Mouse (Mus musculus) myocyte (in vitro differentiated cells): ENCODE measurements around the gene Sox15. TPM values are rescaled to one million over a fixed set of nuclear protein-coding genes. Genes with fewer than 3 reads are reported as not detected.
"Not testable (repeated sequence)": the region's sequence is repeated elsewhere in the genome, so short reads cannot be mapped to it uniquely, and the experiment has no call there.

Experiments
- H3K27me3 ChIP-seq: one replicate; pipeline ENCODE4 v1.6.1; 2011; ENCODE audit not compliant: control insufficient read depth, insufficient read depth, insufficient read length
- H3K36me3 ChIP-seq: one replicate; pipeline ENCODE4 v1.6.1; 2011; ENCODE audit not compliant: control insufficient read depth, insufficient read depth
- H3K4me2 ChIP-seq: one replicate; pipeline ENCODE4 v1.6.1; 2011; ENCODE audit warnings: low read depth, control low read depth
- H3K4me3 ChIP-seq: one replicate; pipeline ENCODE4 v1.5.1; 2011; ENCODE audit warnings: mild to moderate bottlenecking, control low read depth, moderate library complexity
- H3K79me2 ChIP-seq: one replicate; pipeline ENCODE4 v1.6.1; 2011; ENCODE audit not compliant: control insufficient read depth, insufficient read depth
- H3ac ChIP-seq: one replicate; pipeline ENCODE4 v1.6.1; 2011; ENCODE audit not compliant: control insufficient read depth, insufficient read length
- CEBPB ChIP-seq: IDR thresholded peaks from 2 replicates; pipeline ENCODE4 v1.6.1; 2011; ENCODE audit warnings: mild to moderate bottlenecking, moderate library complexity; ENCODE audit not compliant: poor library complexity, insufficient read depth, severe bottlenecking
- E2F4 ChIP-seq: IDR thresholded peaks from one replicate; pipeline ENCODE4 v1.6.1; 2011; ENCODE audit warnings: mild to moderate bottlenecking, control low read depth, moderate library complexity; ENCODE audit not compliant: insufficient read depth
- MAX ChIP-seq: IDR thresholded peaks from one replicate; pipeline ENCODE4 v1.6.1; 2011; ENCODE audit warnings: low read depth, mild to moderate bottlenecking, control low read depth
- MYOD1 ChIP-seq, 3 experiments: IDR thresholded peaks; one replicate each; pipeline ENCODE4 v1.6.1; 2011; ENCODE audit warnings: control low read depth in 2 of 3, low read depth in 2 of 3, mild to moderate bottlenecking in 2 of 3, moderate library complexity in 1 of 3; ENCODE audit not compliant: insufficient read length in 2 of 3, control insufficient read depth in 1 of 3
- MYOG ChIP-seq, 3 experiments: IDR thresholded peaks; one replicate each; pipeline ENCODE4 v1.6.1; 2011; ENCODE audit warnings: control low read depth in 2 of 3, low read depth in 2 of 3, mild to moderate bottlenecking in 2 of 3; ENCODE audit not compliant: insufficient read length in 2 of 3, control insufficient read depth in 1 of 3, insufficient read depth in 1 of 3
- POLR2A ChIP-seq: IDR thresholded peaks from one replicate; pipeline ENCODE4 v1.6.1; 2011; ENCODE audit warnings: low read depth, mild to moderate bottlenecking, control low read depth, moderate library complexity; ENCODE audit not compliant: insufficient read length
- POLR2AphosphoS2 ChIP-seq: IDR thresholded peaks from one replicate; pipeline ENCODE4 v1.6.1; 2011; ENCODE audit warnings: low read depth, control low read depth; ENCODE audit not compliant: insufficient read length
- REST ChIP-seq: IDR thresholded peaks from one replicate; pipeline ENCODE4 v1.6.1; 2011; ENCODE audit warnings: mild to moderate bottlenecking, control low read depth, moderate library complexity; ENCODE audit not compliant: insufficient read depth, insufficient read length
- SRF ChIP-seq: IDR thresholded peaks from one replicate; pipeline ENCODE4 v1.6.1; 2011; ENCODE audit warnings: low read depth; ENCODE audit not compliant: control insufficient read depth, insufficient read length
- TCF12 ChIP-seq: IDR thresholded peaks from one replicate; pipeline ENCODE4 v1.6.1; 2011; ENCODE audit warnings: mild to moderate bottlenecking, control low read depth; ENCODE audit not compliant: poor library complexity, insufficient read depth, severe bottlenecking
- TCF3 ChIP-seq: IDR thresholded peaks from one replicate; pipeline ENCODE4 v1.6.1; 2011; ENCODE audit warnings: low read depth, control low read depth; ENCODE audit not compliant: insufficient read length
- USF1 ChIP-seq: IDR thresholded peaks from one replicate; pipeline ENCODE4 v1.6.1; 2011; ENCODE audit warnings: low read depth, mild to moderate bottlenecking, control low read depth, moderate library complexity
- polyA plus RNA-seq: library from polyadenylated mRNA; unstranded; fragments of >200 nt; fragmentation: generic; extraction: Trizol; gene quantifications from one replicate; pipeline ENCODE4 v1.2.1, GENCODE M21; 2012; ENCODE audit warnings: missing spikeins

The Sox15 gene
- polyA plus RNA-seq, 1 experiment: 0.07 TPM

DNA sequence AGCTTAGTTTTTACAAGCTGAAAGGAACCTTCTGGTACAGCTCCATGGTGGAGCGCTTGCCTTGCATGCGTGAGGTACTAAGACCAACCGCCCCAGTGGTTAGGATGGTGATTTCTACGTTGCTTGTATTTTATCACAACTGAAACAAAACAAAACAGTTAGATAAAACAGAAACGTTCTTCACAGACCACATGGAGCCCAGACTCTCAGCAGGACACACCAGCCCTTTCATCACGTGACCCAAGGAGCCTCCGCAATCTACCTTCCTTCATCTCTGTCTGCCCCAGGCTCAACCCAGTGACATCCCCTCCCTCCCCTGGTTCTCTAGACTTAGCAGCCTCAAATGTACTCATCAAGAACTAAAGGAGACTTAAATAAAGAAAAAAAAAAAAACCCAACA, 45.7 kb upstream of the Sox15 start:
- H3K4me3 ChIP-seq: no peak overlapping the region
- TF ChIP-seq REST: no peak
- no peak for TF ChIP-seq POLR2AphosphoS2
- no peak for TF ChIP-seq MAX
- no peak for TF ChIP-seq CEBPB
- TF ChIP-seq E2F4: no peak
- TF ChIP-seq TCF12: no peak
- TF ChIP-seq TCF3: no peak
- no peak for TF ChIP-seq MYOD1 (IDR thresholded peaks at IDR 0.05; ENCODE audit: control insufficient read depth in 1 of 3, insufficient read length in 2 of 3, low read depth in 2 of 3)
- no peak for TF ChIP-seq MYOG (IDR thresholded peaks at IDR 0.05; ENCODE audit: control insufficient read depth in 1 of 3, insufficient read depth in 1 of 3, insufficient read length in 2 of 3, low read depth in 2 of 3)
- TF ChIP-seq SRF: no peak
- TF ChIP-seq USF1: no peak
- H3ac ChIP-seq: no peak overlapping the region
- H3K4me2 ChIP-seq: no peak overlapping the region
- no peaks in the 10 kb centered on the region for H3K79me2 ChIP-seq
- H3K27me3 ChIP-seq: peaks cover 15% of the 10 kb centered on the region
- no peaks in the 10 kb centered on the region for H3K36me3 ChIP-seq

DNA sequence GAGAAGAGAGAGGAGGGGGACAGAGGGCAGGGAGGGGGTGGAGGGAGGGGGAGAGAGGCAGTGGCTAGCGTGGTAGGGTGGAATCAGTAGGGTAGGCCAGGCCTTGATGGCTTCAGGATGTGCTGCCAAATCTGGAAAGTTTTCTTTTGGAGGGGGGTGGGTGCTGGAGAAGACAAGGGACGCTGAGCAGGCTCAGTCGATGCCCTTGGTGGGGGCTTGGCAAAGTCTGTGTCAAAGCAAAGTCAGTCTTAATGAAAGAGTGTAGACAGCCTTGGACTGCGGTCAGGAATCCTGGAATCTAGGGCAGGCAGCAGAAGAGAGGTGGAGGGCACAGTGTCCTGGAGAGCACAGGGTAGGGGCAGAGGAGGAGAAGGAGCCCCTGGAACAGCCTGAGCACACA, 44.2 kb upstream of the Sox15 start:
- Histone ChIP-seq H3ac (no peak overlapping the region), H3K36me3 (no peaks in the 10 kb centered on the region), H3K4me3 (no peak overlapping the region), H3K4me2 (no peak overlapping the region), H3K27me3 (peaks cover 3% of the 10 kb centered on the region), H3K79me2 (no peaks in the 10 kb centered on the region)
- TF ChIP-seq E2F4: no peak
- no peak for TF ChIP-seq MAX
- no peak for TF ChIP-seq MYOG (IDR thresholded peaks at IDR 0.05; ENCODE audit: control insufficient read depth in 1 of 3, insufficient read depth in 1 of 3, insufficient read length in 2 of 3, low read depth in 2 of 3)
- TF ChIP-seq TCF12: no peak
- TF ChIP-seq POLR2AphosphoS2: no peak
- no peak for TF ChIP-seq MYOD1 (IDR thresholded peaks at IDR 0.05; ENCODE audit: control insufficient read depth in 1 of 3, insufficient read length in 2 of 3, low read depth in 2 of 3)
- no peak for TF ChIP-seq REST
- TF ChIP-seq CEBPB: no peak
- no peak for TF ChIP-seq USF1
- no peak for TF ChIP-seq TCF3
- TF ChIP-seq POLR2A: no peak
- no peak for TF ChIP-seq SRF

- Histone ChIP-seq H3K79me2 (no peaks in the 10 kb centered on the region), H3K4me3 (no peak overlapping the region), H3K4me2 (peak overlapping the region; percentile 68), H3ac (no peak overlapping the region), H3K36me3 (no peaks in the 10 kb centered on the region), H3K27me3 (peaks cover 11% of the 10 kb centered on the region)
- TF ChIP-seq MYOD1 (IDR thresholded peaks at IDR 0.05; ENCODE audit: control insufficient read depth in 1 of 3, insufficient read length in 2 of 3, low read depth in 2 of 3): no peak
- TF ChIP-seq POLR2A: no peak
- TF ChIP-seq CEBPB: no peak
- no peak for TF ChIP-seq MAX
Observed at GRCm38 (mm10) chr11:69613553-69614256, 41.4 kb upstream of the Sox15 start.

DNA sequence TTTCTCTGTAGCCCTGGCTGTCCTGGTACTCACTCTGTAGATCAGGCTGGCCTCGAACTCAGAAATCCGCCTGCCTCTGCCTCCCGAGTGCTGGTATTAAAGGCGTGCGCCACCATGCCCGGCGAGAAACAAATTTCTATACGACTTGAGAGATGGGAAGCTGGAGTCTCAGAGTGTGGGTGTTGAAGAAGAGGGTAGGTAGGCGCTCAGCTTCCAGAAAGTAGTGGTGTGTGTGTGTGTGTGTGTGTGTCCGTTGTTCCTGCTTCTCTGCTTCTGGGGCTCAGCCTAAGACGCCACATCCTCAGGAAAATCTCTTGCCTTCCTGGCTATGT, 40.9 kb upstream of the Sox15 start:
- not testable (repeated sequence) for H3ac ChIP-seq, H3K4me3 ChIP-seq, H3K79me2 ChIP-seq, H3K36me3 ChIP-seq, H3K4me2 ChIP-seq
- peaks cover 11% of the 10 kb centered on the region for H3K27me3 ChIP-seq

- TF ChIP-seq POLR2AphosphoS2 (no peak), MYOD1 (IDR thresholded peaks at IDR 0.05; ENCODE audit: control insufficient read depth in 1 of 3, insufficient read length in 2 of 3, low read depth in 2 of 3) (no peak), CEBPB (no peak)
- no peak overlapping the region for H3K4me3 ChIP-seq
- H3ac ChIP-seq: no peak overlapping the region
- H3K4me2 ChIP-seq: no peak overlapping the region
- no peaks in the 10 kb centered on the region for H3K36me3 ChIP-seq
- H3K27me3 ChIP-seq: peaks cover 7% of the 10 kb centered on the region
- no peaks in the 10 kb centered on the region for H3K79me2 ChIP-seq
Observed at GRCm38 (mm10) chr11:69616781-69617180, 38.3 kb upstream of the Sox15 start.

GRCm38 (mm10) chr11:69617805-69618204, 37.3 kb upstream of the Sox15 start, which contains the start of gene Shbg:
TSS of gene Shbg (minus strand) at chr11:69617905.
- no peak for TF ChIP-seq POLR2AphosphoS2
- TF ChIP-seq CEBPB: no peak
- no peak for TF ChIP-seq TCF3
- TF ChIP-seq USF1: no peak
- TF ChIP-seq MAX: no peak
- TF ChIP-seq POLR2A: no peak
- no peaks in the 10 kb centered on the region for H3K36me3 ChIP-seq
- H3K4me3 ChIP-seq: no peak within 1 kb of the TSS
- no peak within 1 kb of the TSS for H3K4me2 ChIP-seq
- H3ac ChIP-seq: no peak within 1 kb of the TSS
- H3K27me3 ChIP-seq: peaks cover 7% of the 10 kb centered on the region
- H3K79me2 ChIP-seq: no peaks in the 10 kb centered on the region
